Mouse (Mus musculus) heart, adult 10 weeks (tissue): ENCODE measurements around the gene Gm9903. TPM values are rescaled to one million over a fixed set of nuclear protein-coding genes. Genes with fewer than 3 reads are reported as not detected.

Experiments
- polyA plus RNA-seq: library from polyadenylated mRNA; stranded (reverse); fragments of 350-450 nt; fragmentation: Illumina TruSeq; extraction: RNeasy Lipid Tissue Mini Kit (QIAGEN cat#74804); gene quantifications from one replicate; pipeline ENCODE4 v1.2.3, GENCODE M21; 2014; ENCODE audit warnings: low read depth, low replicate concordance

Gm9903 gene
- polyA plus RNA-seq, result 1.5 TPM

DNA sequence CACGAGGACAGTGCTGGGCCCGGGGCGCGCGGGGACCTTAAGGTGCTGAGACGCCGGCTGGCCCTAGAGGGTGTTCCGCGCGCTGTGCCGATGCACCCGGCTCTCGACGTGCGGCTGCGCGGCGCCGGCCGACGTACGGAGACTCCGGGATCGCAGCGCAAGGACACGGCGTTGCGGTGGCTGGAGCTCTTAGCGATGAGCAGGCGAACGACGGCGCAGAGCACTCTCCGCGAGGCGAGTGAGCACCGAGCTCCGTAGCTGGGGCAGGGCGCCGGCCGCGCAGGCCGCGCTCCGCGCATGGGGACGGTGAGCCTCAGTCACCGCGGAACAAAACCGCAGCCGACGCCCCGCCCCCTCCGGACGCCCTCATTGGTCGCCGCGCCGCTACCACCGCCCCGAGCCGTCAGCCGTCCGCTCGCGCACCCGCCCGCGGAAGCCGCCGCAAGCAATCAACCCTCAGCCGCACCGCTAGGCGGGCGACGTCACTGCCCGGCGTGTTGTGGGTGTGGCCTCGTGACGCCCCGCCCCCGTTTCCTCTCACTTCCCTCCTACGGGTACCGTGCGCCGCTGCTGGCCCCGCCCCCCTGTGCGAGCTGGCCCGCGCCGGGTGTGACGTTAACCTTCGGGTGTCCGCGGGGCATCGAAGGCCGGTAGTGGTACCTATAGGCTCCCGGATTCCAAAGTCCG lies at the start of gene Gm9903, which contains the start of gene Fam53a:
Gene Gm9903, plus strand, starts transcription at position 625 of the 687 bp plus-strand sequence.
Gene Fam53a, minus strand, starts transcription at position 335 of the 687 bp plus-strand sequence.

DNA sequence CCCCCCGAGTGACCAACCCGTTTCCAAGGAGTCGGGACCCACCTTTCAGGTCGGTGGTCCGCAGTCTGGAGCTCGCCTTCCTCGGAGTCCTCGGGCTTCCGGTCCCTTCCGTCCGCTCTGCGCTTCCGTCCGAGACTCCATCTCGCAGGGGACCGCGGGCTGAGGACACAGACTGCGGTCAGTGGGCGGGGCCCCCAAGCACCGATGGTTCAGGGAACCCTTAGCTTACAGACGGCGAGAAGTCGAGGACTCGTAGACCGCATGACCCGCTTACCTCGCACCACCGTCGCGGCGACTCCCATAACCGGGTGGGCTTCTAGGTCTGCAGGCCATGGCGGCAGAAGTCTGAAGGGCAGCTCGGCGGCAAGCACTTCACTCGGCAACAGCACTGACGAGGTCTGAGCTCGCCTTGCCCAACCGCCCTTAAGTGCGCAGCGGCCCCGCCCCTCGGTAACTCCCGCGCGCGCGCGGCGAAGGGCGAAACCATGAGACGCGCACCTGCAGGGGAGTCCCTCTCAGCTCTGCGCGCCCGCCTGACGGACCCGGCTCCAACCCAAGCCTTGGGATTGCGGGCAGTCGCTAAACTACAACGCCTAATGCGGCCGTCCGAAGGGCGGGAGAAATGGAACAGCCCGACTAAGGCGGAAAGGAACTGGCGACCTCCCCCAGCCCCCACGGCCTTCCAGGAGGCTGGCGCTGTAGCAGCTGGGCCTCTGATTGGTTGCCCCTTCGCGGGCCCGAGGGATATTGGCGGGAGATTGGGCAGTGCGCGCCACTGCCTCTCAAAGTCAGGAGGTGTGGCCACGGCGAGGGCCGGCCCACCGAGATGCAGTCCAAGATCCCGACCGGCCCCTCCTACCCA lies 22.4 kb downstream of the Gm9903 start, which contains the start of gene Slbp:
Gene Slbp, minus strand, starts transcription at position 654 of the 862 bp plus-strand sequence.

DNA sequence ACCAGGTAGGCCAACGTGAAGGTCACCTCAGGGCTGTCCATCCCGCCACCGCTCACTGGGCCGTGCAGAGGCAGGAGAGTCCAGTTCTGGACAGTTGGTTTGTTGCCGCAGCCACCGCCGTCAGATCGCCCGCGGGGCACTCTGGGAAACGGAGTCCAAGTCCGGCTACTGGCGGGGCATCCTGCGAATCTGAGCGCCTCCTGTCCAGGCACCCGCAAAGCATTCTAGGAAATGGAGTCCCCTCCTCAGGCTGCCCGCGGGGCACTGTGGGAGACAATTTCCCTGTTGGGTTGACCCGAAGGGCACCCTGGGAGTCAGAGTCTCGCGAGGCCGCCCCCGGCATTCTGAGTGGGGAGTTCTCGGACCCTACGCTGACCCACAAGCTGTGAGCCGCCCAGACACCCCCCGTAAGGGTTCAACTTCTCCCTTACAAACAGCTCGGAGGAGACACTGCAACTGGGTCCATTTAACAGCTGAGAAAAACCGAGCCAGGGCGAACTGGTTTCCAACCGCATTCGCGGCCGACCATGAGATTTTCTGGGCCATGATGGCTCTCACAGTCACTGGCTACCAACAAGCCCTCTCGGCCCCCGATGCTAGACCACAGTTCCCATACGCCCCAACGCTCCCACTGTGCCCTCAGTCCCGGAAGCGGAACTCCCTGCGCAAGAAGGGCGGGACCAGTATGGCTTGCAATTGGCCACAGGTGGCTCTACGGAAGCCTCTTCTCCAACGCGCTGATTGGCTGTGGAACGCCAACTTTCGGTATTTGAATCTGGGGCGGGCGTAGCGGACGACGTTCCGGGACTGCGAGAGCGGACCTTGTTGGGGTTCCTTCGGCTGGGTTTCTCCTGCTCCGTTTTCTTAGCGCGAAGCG lies 28.3 kb downstream of the Gm9903 start, which contains the start of the genes Tacc3 and Tmem129:
Gene Tacc3, plus strand, starts transcription at position 342 of the 877 bp plus-strand sequence.
Gene Tmem129, minus strand, starts transcription at position 630 of the 877 bp plus-strand sequence.

Other genes with a start within 250 kb of the Gm9903 start
- not detected for gene Nkx1-1, start 195.9 kb upstream of the Gm9903 start, polyA plus RNA-seq
- gene Fam53a, start 290 bp upstream of the Gm9903 start, polyA plus RNA-seq, result 29.1 TPM
- 18.6 TPM for gene Slbp, start 22.6 kb downstream of the Gm9903 start, polyA plus RNA-seq
- 2.5 TPM for gene Tacc3, start 28.2 kb downstream of the Gm9903 start, polyA plus RNA-seq
- gene Tmem129, start 28.5 kb downstream of the Gm9903 start, polyA plus RNA-seq, result 27.0 TPM
- 7.5 TPM for gene Fgfr3, start 91.7 kb downstream of the Gm9903 start, polyA plus RNA-seq
- 73.0 TPM for gene Letm1, start 152.9 kb downstream of the Gm9903 start, polyA plus RNA-seq
- gene Nsd2, start 190.8 kb downstream of the Gm9903 start, polyA plus RNA-seq, result 10.8 TPM